Mouse (Mus musculus) brain, embryonic 14.5 days (tissue): Measurements from ENCODE around the gene Wipi2. TPM values are rescaled to one million over a fixed set of nuclear protein-coding genes. Genes with fewer than 3 reads are reported as not detected.

ENCODE experiments used
- DNase-seq: peaks from one replicate; pipeline ENCODE4 v3.0.0-alpha.2; 2011; ENCODE audit warnings: low read depth
- CTCF ChIP-seq: fragments of 200-500 bp; IDR thresholded peaks from 2 replicates; pipeline ENCODE4 v1.5.1; 2012; ENCODE audit warnings: inconsistent platforms, mild to moderate bottlenecking, moderate library complexity, borderline replicate concordance; ENCODE audit not compliant: insufficient read depth, insufficient read length; ENCODE audit errors: extremely low read depth
- POLR2A ChIP-seq: fragments of 200-500 bp; IDR thresholded peaks from 2 replicates; pipeline ENCODE4 v1.6.1; 2012; ENCODE audit warnings: mild to moderate bottlenecking, inconsistent platforms, borderline replicate concordance; ENCODE audit not compliant: poor library complexity, insufficient read depth, insufficient read length, severe bottlenecking; ENCODE audit errors: extremely low read depth
- polyA plus RNA-seq: library from polyadenylated mRNA; depleted of rRNA; stranded (reverse); fragments of >200 nt; gene quantifications from 2 replicates; pipeline ENCODE4 v1.2.3, GENCODE M21; 2012

Gene Wipi2
- polyA plus RNA-seq, 1 experiment = 51.5 TPM

DNA sequence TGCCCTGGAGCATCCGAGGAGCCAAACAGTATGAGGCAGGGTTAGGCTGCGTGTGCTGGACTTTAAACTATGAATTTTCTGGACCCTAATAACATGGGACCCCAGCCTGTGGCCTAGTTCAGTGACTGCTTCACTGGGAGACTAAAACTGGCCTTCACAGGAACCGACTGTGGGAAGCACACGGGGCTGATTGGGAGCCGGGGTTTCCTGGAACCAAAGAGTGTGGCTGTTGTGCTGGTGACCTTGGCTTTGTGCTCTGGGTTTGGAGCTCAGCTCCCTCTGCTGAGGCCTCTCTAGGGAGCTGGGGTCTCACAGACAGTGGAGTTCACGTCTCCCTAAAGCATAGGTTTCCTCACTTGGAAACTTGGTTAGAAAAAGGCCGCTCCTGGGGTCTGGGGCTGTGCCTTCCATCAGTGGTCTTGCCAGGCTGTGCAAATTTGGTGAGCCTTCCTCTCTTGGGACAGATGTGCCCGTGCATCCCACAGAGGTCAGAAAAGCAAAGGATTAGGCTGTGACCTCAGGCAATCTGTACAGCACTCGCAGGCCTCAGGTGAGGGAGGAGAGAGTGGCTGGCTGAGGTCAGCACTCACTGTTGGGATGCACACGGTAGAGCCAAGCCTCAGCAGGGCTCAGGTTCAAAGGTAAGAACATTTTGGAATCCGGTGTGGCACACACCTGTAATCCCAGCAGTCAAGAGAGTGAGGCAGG is 41.2 kb downstream of the Wipi2 start:
- DNase-seq = no peak
- no peak for TF ChIP-seq CTCF
- TF ChIP-seq POLR2A = no peak

DNA sequence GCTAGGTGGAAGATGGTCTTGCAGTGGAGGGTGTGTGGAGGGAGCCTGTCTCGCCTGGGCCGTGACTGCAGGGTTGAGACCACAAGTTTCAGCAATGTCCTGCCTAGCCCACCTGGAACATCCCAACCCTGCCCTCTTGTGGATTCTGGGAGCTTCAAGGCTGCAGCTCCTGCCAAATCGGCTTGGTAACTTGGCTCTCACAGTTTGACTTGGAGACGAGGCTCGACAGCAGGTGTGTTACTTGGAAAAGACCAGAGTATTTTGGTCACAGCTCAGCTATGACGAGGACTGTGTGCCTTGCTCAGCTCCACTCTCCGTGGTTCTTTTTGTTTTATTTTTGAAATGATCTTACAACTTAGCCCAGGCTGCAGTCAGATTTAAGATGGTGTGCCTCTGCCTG is 42.2 kb downstream of the Wipi2 start:
- peak; percentile 31 for DNase-seq
- peak; percentile 20; the same call in 1 of the 2 replicates for TF ChIP-seq CTCF
- TF ChIP-seq POLR2A = no peak

DNA sequence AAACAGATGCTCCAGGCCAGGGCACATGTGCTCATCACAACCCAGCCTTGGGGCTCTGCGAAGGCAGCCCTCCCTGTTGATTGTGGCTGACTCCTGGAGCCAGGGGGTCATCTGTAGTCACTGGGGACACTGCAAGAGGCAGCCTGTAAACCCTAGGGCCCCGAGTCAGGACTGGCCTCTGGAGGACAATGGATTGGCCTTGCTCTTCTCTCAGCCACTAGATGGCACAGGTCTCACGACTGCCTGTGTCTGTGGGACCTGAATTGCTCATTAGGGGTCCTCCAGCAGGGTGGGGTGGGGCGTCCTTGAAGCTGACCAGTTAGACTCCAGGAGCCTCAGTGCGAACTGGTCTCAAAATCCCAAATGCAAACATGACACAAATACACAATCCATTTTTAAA is 45.6 kb downstream of the Wipi2 start:
- TF ChIP-seq POLR2A (no peak), CTCF (peak; percentile 72)
- peak; percentile 62 for DNase-seq

DNA sequence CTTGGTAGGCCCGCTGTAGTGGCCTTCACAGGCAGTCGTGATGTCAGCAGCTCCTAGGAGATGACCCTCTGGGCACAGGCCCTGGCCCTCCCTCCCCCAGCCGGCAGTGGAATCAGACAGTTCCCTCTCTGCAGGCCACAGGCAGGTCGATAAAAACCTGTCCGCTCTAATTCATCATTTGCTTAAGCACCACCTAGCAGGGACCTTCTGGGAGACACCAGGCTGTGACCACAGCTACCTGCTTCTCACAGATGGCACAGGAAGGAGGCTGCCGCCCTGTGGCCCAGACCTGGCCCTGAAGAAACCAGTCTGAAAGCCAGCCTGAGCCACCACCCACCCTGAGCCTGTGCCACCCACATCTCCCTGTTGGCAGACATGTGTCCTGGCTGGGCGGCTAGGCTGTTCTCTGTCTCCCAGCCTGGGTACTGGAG is 50.7 kb downstream of the Wipi2 start:
- DNase-seq = no peak
- TF ChIP-seq CTCF (no peak), POLR2A (no peak)

DNA sequence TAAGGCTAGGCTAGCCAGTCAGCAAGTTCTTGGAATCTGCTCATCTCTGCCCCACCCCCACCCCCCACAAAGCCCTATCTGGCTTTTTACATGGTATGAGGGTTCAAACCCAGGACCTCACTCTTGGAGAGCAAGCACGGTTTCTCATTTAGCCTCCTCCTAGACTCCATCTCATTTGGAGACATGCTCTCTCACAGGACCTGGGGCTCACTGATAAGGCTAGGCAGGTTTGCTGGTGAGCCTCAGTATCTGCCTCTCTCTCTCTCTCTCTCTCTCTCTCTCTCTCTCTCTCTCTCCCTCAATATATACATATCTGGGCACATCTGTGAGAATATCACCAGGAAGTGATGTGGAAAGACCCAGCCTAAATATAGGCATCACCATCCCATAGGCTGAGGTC is 51.6 kb downstream of the Wipi2 start:
- TF ChIP-seq POLR2A = no peak
- no peak for TF ChIP-seq CTCF
- DNase-seq = no peak

DNA sequence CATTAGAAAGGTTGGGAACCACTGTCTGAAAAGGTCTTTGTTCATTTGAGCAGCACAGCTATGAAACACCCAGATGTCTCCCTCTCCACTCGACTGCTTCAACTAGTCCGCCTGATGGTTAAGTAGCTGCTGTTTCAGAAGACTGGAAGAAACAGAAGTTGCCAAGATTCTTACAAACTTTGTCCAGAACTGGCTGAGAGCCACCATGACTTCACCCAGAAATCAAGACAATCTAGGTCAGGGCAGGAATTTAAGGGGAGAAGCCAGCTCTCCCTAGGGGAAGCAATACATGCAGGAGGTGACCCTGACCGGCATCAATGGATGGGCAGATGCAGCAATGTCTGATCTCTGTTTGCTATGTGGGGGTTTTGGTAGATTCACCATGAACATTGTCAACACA is 54.4 kb downstream of the Wipi2 start:
- TF ChIP-seq POLR2A = no peak
- DNase-seq = no peak

DNA sequence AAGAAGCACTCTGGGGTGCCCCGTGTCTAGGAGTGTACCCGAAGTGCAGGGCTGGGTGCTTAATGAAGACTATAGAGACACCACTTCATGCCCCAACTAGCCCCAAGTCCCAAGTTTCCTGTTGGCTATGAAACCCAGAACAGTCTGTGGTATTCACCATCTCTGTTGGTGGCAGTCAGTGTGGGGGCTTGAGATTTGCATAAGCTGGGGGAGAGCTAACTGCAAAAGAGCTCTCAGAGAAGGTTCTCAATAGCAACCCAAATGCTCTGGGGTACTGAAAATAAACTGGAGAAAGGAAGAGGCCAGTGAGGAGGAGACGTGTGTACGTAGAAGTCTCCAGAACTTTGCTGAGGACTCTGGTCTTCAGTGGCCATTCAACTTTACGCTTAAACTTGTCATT is 55.0 kb downstream of the Wipi2 start:
- DNase-seq = no peak
- TF ChIP-seq POLR2A (no peak), CTCF (no peak)

DNA sequence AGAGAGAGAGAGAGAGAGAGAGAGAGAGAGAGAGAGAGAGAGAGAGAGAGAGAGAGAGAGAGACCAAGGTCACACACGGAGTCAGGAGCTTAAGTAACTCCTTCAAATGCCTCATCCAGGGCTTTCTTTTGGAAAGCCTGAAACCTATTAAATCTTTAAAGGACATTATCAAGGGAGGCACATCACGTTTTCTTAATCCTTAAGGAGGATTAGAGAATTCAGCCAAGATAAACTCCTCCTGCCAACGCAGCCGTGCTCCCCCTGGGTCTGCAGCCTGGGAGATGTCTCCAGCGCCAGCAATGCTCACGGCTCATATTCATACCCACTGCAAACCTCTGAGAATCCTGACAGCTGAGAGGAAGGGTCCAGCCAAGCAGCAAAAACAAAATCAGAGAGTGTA is 61.4 kb downstream of the Wipi2 start:
- TF ChIP-seq CTCF (no peak), POLR2A (no peak)
- peak; percentile 62 for DNase-seq

DNA sequence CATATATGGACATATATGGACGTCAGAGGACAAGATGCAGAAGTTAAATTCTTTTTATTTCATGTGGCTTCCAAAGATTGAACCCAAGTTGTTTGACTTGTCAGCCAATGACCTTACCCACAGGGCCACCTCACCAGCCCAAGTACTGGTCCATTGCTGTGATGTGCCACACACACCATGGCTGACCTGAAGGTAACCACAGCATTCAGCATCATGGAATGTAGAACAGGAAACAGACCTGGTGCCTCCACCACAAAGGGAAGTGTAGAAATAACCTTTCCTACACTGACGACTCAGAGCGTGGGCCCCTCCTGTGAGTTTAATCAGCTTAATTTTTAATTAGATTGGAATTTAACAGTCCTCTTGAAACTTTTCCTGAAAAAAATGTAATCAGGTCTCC is 62.8 kb downstream of the Wipi2 start:
- DNase-seq = no peak
- TF ChIP-seq CTCF (no peak), POLR2A (no peak)

DNA sequence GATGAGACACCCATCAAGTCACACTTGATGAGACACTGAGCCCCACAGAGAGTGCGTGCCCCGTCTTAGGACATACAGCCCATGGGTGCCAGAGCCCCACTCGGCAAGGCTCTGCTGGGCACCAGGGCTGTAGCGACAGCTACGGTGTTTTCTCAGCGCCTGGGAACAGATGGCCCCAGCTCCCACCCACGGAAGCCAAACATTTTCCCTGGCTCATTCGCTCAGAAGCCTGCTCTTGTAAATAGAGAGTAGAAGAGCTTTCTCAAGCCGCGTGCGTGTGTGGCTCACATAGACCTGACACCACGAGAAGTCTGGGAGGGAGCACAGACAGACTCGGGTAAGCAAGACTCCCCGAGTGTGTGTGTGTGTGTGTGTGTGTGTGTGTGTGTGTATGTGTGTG is 64.8 kb downstream of the Wipi2 start, which contains the start of gene Slc29a4:
Gene Slc29a4, plus strand, starts transcription at position 265 of the 400 bp plus-strand sequence.
- TF ChIP-seq CTCF = no peak
- no peak for TF ChIP-seq POLR2A
- DNase-seq = peak; percentile 78

DNA sequence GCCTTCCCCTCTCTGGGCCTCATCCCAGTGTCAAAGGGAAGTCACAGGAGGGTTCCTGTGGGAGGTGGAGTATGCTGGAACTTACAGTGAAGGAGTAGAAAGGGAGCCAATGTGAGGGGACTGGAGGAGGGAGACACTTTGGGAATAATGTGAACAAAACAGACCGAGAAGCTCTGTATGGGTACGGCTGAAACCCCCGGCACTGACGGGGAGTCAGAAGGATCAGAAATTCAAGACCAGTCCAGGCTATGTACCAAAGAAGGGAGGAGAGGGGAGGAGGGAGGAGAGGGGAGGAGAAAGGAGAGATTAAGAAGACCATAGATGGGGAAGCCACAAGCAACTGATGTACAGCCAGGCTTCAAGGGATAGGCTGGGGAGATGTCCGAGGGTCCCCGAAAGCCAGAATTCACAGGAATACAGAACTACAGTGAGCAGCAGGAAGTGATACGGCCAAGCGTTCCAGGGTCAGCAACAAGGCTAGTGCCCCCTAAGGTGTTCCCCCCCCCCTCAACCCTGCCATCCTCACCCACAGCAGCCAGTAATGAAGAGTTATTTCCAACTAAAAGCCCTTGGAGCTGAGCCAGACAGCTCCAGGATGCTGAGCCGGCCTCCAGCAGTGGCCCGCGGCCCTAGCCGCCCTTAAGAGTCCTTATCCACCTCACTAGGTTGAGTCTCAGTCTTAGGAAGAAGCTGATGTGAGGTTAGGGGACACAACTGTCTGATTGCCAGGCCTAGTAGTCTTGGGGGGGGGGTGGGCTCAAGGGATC is 65.7 kb downstream of the Wipi2 start:
- DNase-seq = peak; percentile 49
- TF ChIP-seq CTCF (no peak), POLR2A (no peak)

DNA sequence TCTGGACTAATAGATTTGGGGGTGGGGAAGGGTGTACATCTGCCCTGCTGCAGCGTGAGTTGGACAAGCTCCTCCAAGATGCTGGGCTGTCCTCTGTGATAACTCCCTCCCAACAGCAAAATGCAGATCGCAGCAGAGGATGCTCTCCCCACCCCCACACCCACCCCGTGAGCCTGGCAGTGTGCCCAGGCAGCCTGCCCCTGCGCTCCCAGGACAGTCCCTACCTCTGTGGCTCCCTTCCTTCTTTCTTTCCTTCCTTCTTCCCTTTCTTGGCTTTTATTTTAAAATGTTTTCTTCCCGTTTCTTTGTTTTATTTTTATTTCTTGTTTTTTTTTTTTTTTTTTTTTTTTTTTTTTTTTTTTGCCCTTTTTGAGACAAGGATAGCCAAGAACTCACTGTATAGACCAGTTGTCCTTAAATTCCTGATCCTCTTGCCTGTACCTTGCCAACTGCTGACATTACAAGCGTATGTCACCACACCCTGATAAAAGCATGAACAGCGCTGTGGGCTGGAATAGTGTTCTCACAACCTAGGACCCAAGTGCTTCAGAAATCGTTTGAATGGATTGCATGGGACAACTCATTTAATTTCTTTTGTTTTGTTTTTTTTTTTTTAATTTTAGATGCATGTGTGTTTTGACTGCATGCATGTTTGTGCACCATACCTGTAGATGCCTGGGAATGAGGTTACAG is 66.4 kb downstream of the Wipi2 start:
- peak; percentile 65 for DNase-seq
- TF ChIP-seq CTCF (no peak), POLR2A (no peak)

DNA sequence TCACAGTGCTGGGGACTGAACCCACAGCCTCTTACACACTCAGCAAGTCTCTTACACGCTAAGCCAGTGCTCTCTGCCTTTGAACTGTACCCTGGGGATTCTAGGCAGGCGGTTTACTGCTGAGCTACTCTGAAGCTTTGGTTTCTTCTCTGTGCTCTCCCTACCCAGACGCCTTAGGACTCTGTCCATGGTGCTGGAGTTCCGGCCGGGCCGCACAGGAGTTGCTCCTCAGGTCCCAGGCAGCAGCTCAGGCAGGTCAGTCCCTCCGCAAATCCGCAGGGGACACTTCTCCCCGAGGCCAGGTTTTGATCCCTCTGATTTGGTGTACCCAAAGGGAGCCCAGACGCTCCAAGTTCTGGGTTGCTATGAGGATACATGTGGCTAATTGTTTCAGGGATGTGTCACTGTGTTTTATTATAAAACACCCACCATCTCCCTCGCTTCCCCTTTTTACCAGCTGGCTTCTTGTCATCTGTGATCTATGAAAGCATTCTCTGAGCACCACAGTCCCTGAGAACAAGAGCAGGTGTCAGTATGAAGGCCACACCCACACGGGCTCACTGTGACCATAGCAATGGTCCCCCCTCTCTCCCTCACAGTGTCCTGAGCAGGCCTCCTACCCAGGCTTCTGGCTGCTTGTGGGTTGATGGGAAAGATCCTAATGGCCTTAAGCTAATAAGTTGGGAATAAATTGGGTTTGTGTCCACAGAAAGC is 67.3 kb downstream of the Wipi2 start:
- no peak for TF ChIP-seq POLR2A
- TF ChIP-seq CTCF = no peak
- DNase-seq = no peak

DNA sequence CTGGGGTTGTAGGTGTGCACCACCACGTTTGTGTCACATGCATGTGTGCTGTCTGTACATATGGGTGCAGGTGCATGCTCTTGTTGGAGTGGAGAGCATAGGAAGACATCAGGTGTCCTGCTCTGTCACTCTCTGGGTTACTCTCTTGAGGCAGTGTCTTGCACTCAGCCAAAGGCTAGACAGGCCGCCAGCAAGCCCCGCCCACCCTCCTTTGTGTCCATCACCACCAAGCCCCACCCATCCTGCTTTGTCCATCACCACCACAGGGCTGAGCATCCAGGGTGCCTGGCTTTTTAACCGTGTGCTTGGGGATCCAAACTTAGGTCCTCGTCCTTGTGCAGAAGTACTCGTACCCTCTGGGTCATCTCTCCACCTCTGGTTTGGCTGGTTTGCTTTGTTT is 68.8 kb downstream of the Wipi2 start:
- TF ChIP-seq POLR2A (no peak), CTCF (no peak)
- no peak for DNase-seq

DNA sequence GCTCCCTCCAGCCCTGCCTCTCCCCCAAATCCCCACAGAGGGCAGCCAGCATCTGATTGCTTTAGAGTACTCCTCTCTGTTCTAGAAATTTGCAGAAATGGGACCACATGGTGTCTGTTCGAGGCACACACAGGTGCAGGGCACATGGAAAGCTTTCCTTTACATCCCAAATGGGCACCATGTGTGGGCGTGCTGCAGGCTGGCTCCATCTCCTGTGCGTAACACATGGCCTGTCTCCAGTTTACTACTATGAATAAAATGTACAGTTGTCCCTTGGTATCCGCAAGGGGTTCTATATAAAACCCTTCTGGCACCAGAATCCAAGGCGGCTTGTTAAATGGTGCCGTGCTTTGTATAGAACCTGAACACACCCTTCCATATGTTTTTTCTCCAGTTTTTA is 69.4 kb downstream of the Wipi2 start:
- no peak for TF ChIP-seq POLR2A
- TF ChIP-seq CTCF = no peak
- DNase-seq = no peak
